ENCODE assay signal across 17 mouse cellular contexts in genomic region chr4:132904071-132904470, GRCm38 (mm10). TPM values are rescaled to one million over a fixed set of nuclear protein-coding genes. Genes with fewer than 3 reads are reported as not detected.
DNase-seq lines count a peak whose midpoint lies in the region; ATAC-seq and TF ChIP-seq lines count a peak whose summit lies in the region.
"Had no signal": no experiment of that assay in that cellular context is flagged by ENCODE, and none has a peak within 500 bp of the region (broad histone marks: within the 10 kb centered on the region; RNA-seq: fewer than 3 reads in every experiment).

No protein-coding gene starts in this region.

- ATAC-seq in heart, embryonic 16.5 days (replicated peaks; ENCODE audit: extremely low read depth, insufficient read depth, low FRiP score): no peak
- ATAC-seq in neural tube, embryonic 13.5 days (ENCODE audit: low read depth): no peak
- ATAC-seq in forebrain, postnatal 0 days: no peak
- ATAC-seq: forebrain, embryonic 16.5 days; hindbrain, postnatal 0 days had no signal

- H3K4me2 ChIP-seq in heart, embryonic 16.5 days (ENCODE audit: low read depth, low read length): no peak overlapping the region
- no peak overlapping the region for H3K4me2 ChIP-seq in neural tube, embryonic 13.5 days
- H3K4me2 ChIP-seq in forebrain, postnatal 0 days (ENCODE audit: low read depth): no peak overlapping the region
- H3K4me2 ChIP-seq: embryonic facial prominence, embryonic 13.5 days; midbrain, embryonic 11.5 days; neural tube, embryonic 15.5 days had no signal

- no peaks in the 10 kb centered on the region for H3K27me3 ChIP-seq in heart, embryonic 16.5 days (ENCODE audit: control insufficient read depth, insufficient read depth, low read length)
- H3K27me3 ChIP-seq in neural tube, embryonic 13.5 days: no peaks in the 10 kb centered on the region
- H3K27me3 ChIP-seq in forebrain, postnatal 0 days (ENCODE audit: insufficient read depth, low read length): no peaks in the 10 kb centered on the region
- H3K27me3 ChIP-seq: embryonic facial prominence, embryonic 13.5 days; neural tube, embryonic 15.5 days had no signal

- no peak overlapping the region for H3K9ac ChIP-seq in heart, embryonic 16.5 days (ENCODE audit: low read length)
- H3K9ac ChIP-seq in neural tube, embryonic 13.5 days: no peak overlapping the region
- no peak overlapping the region for H3K9ac ChIP-seq in forebrain, postnatal 0 days
- H3K9ac ChIP-seq: embryonic facial prominence, embryonic 13.5 days; neural tube, embryonic 15.5 days had no signal

- no peak for TF ChIP-seq CTCF in layer of hippocampus, adult 2 months (conservative IDR thresholded peaks at IDR 0.05)
- no peak for TF ChIP-seq CTCF in forebrain, postnatal 0 days (IDR thresholded peaks at IDR 0.05; ENCODE audit: low read depth)

- 0 out of 2 replicates have a peak overlapping the region, but pooled peaks have one; percentile 20 for H3K27ac ChIP-seq in heart, embryonic 16.5 days (ENCODE audit: low read length)
- peak overlapping the region; percentile 71 for H3K27ac ChIP-seq in layer of hippocampus, adult 2 months
- H3K27ac ChIP-seq in neural tube, embryonic 13.5 days (replicated peaks): peak overlapping the region; percentile 52; the same call in 1 of the 2 replicates
- no peak overlapping the region for H3K27ac ChIP-seq in forebrain, postnatal 0 days (ENCODE audit: low read depth, low read length)
- H3K27ac ChIP-seq: embryonic facial prominence, embryonic 13.5 days; neural tube, embryonic 15.5 days had no signal

- peaks cover 3% of the 10 kb centered on the region; the same call in 1 of the 2 replicates for H3K4me1 ChIP-seq in heart, embryonic 16.5 days (ENCODE audit: control insufficient read depth, insufficient read depth, low read length)
- no peaks in the 10 kb centered on the region for H3K4me1 ChIP-seq in neural tube, embryonic 13.5 days (replicated peaks)
- H3K4me1 ChIP-seq in forebrain, postnatal 0 days (ENCODE audit: insufficient read depth): no peaks in the 10 kb centered on the region
- H3K4me1 ChIP-seq: embryonic facial prominence, embryonic 13.5 days; neural tube, embryonic 15.5 days had no signal

- peaks cover 22% of the 10 kb centered on the region for H3K36me3 ChIP-seq in heart, embryonic 16.5 days (ENCODE audit: control insufficient read depth, insufficient read depth)
- peaks cover 85% of the 10 kb centered on the region for H3K36me3 ChIP-seq in neural tube, embryonic 13.5 days
- peaks cover 75% of the 10 kb centered on the region for H3K36me3 ChIP-seq in forebrain, postnatal 0 days (ENCODE audit: insufficient read depth)

- H3K9me3 ChIP-seq in heart, embryonic 16.5 days (replicated peaks; ENCODE audit: control insufficient read depth, low read length): no peaks in the 10 kb centered on the region
- H3K9me3 ChIP-seq in neural tube, embryonic 13.5 days: no peaks in the 10 kb centered on the region
- H3K9me3 ChIP-seq in forebrain, postnatal 0 days (ENCODE audit: low read length): no peaks in the 10 kb centered on the region
- H3K9me3 ChIP-seq: embryonic facial prominence, embryonic 13.5 days; neural tube, embryonic 15.5 days had no signal

- 69% methylated on average over 2 of the region's 2 CpGs for WGBS in heart, embryonic 16.5 days
- WGBS in neural tube, embryonic 13.5 days: 87% methylated on average over 2 of the region's 2 CpGs
- 89% methylated on average over 2 of the region's 2 CpGs for WGBS in forebrain, postnatal 0 days

- DNase-seq in heart, adult 18-20 months: no peak
- no peak for DNase-seq in layer of hippocampus, adult 2 months (ENCODE audit: low spot score in 2 of 2)
- DNase-seq in layer of hippocampus, adult 9-10 months (ENCODE audit: low spot score): no peak
- no peak for DNase-seq in neural tube, embryonic 10.5 days (ENCODE audit: extremely low spot score, low spot score)
- DNase-seq in forebrain, postnatal 0 days: no peak
- DNase-seq: B cell, adult 2 months; cerebellum, adult 8-10 months; heart, adult 11 months; right cerebral cortex, postnatal 25 days; thymus, postnatal 4 days had no signal

- H3K4me3 ChIP-seq in heart, embryonic 16.5 days (ENCODE audit: low read length): no peak overlapping the region
- H3K4me3 ChIP-seq in layer of hippocampus, adult 2 months: no peak overlapping the region
- H3K4me3 ChIP-seq in neural tube, embryonic 13.5 days: no peak overlapping the region
- no peak overlapping the region for H3K4me3 ChIP-seq in forebrain, postnatal 0 days (ENCODE audit: low read depth, low read length)
- H3K4me3 ChIP-seq: embryonic facial prominence, embryonic 13.5 days; neural tube, embryonic 15.5 days had no signal

RNA-seq across cellular contexts. Expression of gene Fam76a, which starts 18.3 kb away (rescaled TPM):
- 41.5 and 46.2 TPM in 2 replicates for polyA plus RNA-seq in heart, embryonic 16.5 days (2015; fragmentation: Nextera tagmentation; extraction: Ambion mirVana)
- total RNA-seq in heart, adult 18-20 months (2021): 10 to 100 TPM; 29.0 to 37.7 TPM
- total RNA-seq in layer of hippocampus, adult 2 months (2021): 10 to 100 TPM; 51.2 to 54.5 TPM
- 37.0 and 46.0 TPM in 2 replicates for polyA plus RNA-seq in neural tube, embryonic 13.5 days (2015; fragmentation: Nextera tagmentation; extraction: Ambion mirVana)
- 27.9 and 29.8 TPM in 2 replicates for total RNA-seq in forebrain, postnatal 0 days (2014; rRNA removed)
- 28.0 and 41.0 TPM in 2 replicates for polyA plus RNA-seq in forebrain, postnatal 0 days (2015; fragmentation: Nextera tagmentation; extraction: Ambion mirVana)

RNA-seq across cellular contexts. Expression of gene Stx12, which starts 19.8 kb away (rescaled TPM):
- polyA plus RNA-seq in heart, embryonic 16.5 days (2015; fragmentation: Nextera tagmentation; extraction: Ambion mirVana): 53.5 and 56.9 TPM in 2 replicates
- 10 to 100 TPM; 32.6 to 33.8 TPM for total RNA-seq in heart, adult 18-20 months (2021)
- total RNA-seq in layer of hippocampus, adult 2 months (2021): 100 to 1,000 TPM; 105 to 108 TPM
- polyA plus RNA-seq in neural tube, embryonic 13.5 days (2015; fragmentation: Nextera tagmentation; extraction: Ambion mirVana): 134 and 143 TPM in 2 replicates
- 168 and 180 TPM in 2 replicates for total RNA-seq in forebrain, postnatal 0 days (2014; rRNA removed)
- 163 and 170 TPM in 2 replicates for polyA plus RNA-seq in forebrain, postnatal 0 days (2015; fragmentation: Nextera tagmentation; extraction: Ambion mirVana)
